Mouse (Mus musculus): ENCODE results near the gene Ryr3. TPM values are rescaled to one million over a fixed set of nuclear protein-coding genes. Genes with fewer than 3 reads are reported as not detected.
"Not testable (repeated sequence)": the region's sequence is repeated elsewhere in the genome, so short reads cannot be mapped to it uniquely, and the experiment has no call there.

The Ryr3 gene
- total and polyA plus RNA-seq, 3 experiments, result 0.33 TPM; not detected in 2

DNA sequence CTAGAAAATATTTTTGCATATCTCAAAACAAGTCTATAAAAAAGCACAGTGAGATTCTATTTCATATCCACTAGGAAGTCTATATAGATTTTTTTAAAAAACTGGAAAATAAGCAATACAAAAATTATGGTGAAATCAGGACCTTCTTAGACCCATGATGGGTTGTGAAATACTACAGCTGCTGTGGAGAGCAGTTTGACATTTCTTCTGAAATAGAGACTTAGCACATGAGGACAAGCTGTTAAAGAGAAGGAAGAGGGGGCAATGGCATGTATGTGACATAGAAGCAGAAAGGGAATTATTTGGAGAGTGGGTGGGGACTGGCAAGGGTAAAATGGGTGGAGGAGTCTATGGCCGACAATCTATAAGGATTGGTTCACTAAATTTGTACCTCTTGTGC is 124.1 kb downstream of the Ryr3 start:
- TF ChIP-seq POLR2AphosphoS5 (IDR thresholded peaks at IDR 0.05; ENCODE audit: insufficient replicate concordance, low read depth, low read length), result no peak
- no peak for DNase-seq (ENCODE audit: low spot score)
- no peak overlapping the region for H3K4me3 ChIP-seq (ENCODE audit: low read depth, low read length)
- no peaks in the 10 kb centered on the region for H3K27me3 ChIP-seq (ENCODE audit: insufficient read depth, low read length)
- ATAC-seq (ENCODE audit: extremely low read depth, insufficient number of reproducible peaks, low FRiP score, poor library complexity, severe bottlenecking), result no peak
- no peaks in the 10 kb centered on the region for H3K4me1 ChIP-seq (ENCODE audit: insufficient read depth, low read depth, low read length)
- no peaks in the 10 kb centered on the region for H3K36me3 ChIP-seq (replicated peaks)
- H3K9me3 ChIP-seq (replicated peaks), result peaks cover 11% of the 10 kb centered on the region

GRCm38 (mm10) chr2:113091316-113091715 is 125.6 kb downstream of the Ryr3 start:
- H3K4me1 ChIP-seq (ENCODE audit: insufficient read depth, low read depth, low read length); DNase-seq (ENCODE audit: low spot score); ATAC-seq (ENCODE audit: extremely low read depth, insufficient number of reproducible peaks, low FRiP score, poor library complexity, severe bottlenecking); H3K27me3 ChIP-seq (ENCODE audit: insufficient read depth, low read length); H3K4me3 ChIP-seq (ENCODE audit: low read depth, low read length); H3K36me3 ChIP-seq (replicated peaks): not testable (repeated sequence)
- peaks cover 11% of the 10 kb centered on the region for H3K9me3 ChIP-seq (replicated peaks)

- Histone ChIP-seq H3K4me1 (ENCODE audit: insufficient read depth, low read depth, low read length) (no peaks in the 10 kb centered on the region), H3K36me3 (replicated peaks) (no peaks in the 10 kb centered on the region), H3K4me3 (ENCODE audit: low read depth, low read length) (no peak overlapping the region), H3K27me3 (ENCODE audit: insufficient read depth, low read length) (no peaks in the 10 kb centered on the region), H3K9me3 (replicated peaks) (peaks cover 5% of the 10 kb centered on the region; the same call in 1 of the 2 replicates)
- TF ChIP-seq GATA2 (IDR thresholded peaks at IDR 0.05; ENCODE audit: borderline replicate concordance, low read depth, low read length), result no peak
- TF ChIP-seq CTCF (IDR thresholded peaks at IDR 0.05; ENCODE audit: low read depth, low read length), result no peak
- TF ChIP-seq GATA1 (IDR thresholded peaks at IDR 0.05; ENCODE audit: borderline replicate concordance, low read length), result no peak
- no peak for TF ChIP-seq POLR2AphosphoS5 (IDR thresholded peaks at IDR 0.05; ENCODE audit: insufficient replicate concordance, low read depth, low read length)
- TF ChIP-seq TAL1 (conservative IDR thresholded peaks at IDR 0.05; ENCODE audit: low read depth, low read length), result no peak
- ATAC-seq (ENCODE audit: extremely low read depth, insufficient number of reproducible peaks, low FRiP score, poor library complexity, severe bottlenecking) (no peak), DNase-seq (ENCODE audit: low spot score) (no peak)
Measured at GRCm38 (mm10) chr2:113076396-113076795, 140.5 kb downstream of the Ryr3 start.

- no peak for TF ChIP-seq GATA2 (IDR thresholded peaks at IDR 0.05; ENCODE audit: borderline replicate concordance, low read depth, low read length)
- TF ChIP-seq GATA1 (IDR thresholded peaks at IDR 0.05; ENCODE audit: borderline replicate concordance, low read length), result no peak
- TF ChIP-seq POLR2AphosphoS5 (IDR thresholded peaks at IDR 0.05; ENCODE audit: insufficient replicate concordance, low read depth, low read length), result no peak
- no peak for TF ChIP-seq CTCF (IDR thresholded peaks at IDR 0.05; ENCODE audit: low read depth, low read length)
- no peak for TF ChIP-seq TAL1 (conservative IDR thresholded peaks at IDR 0.05; ENCODE audit: low read depth, low read length)
- DNase-seq (ENCODE audit: low spot score) (no peak), ATAC-seq (ENCODE audit: extremely low read depth, insufficient number of reproducible peaks, low FRiP score, poor library complexity, severe bottlenecking) (no peak)
- H3K4me3 ChIP-seq (ENCODE audit: low read depth, low read length), result no peak overlapping the region
- H3K36me3 ChIP-seq (replicated peaks), result no peaks in the 10 kb centered on the region
- peaks cover 22% of the 10 kb centered on the region for H3K9me3 ChIP-seq (replicated peaks)
- no peaks in the 10 kb centered on the region for H3K4me1 ChIP-seq (ENCODE audit: insufficient read depth, low read depth, low read length)
- no peaks in the 10 kb centered on the region for H3K27me3 ChIP-seq (ENCODE audit: insufficient read depth, low read length)
Measured at GRCm38 (mm10) chr2:113059367-113059766, 157.5 kb downstream of the Ryr3 start.

DNA sequence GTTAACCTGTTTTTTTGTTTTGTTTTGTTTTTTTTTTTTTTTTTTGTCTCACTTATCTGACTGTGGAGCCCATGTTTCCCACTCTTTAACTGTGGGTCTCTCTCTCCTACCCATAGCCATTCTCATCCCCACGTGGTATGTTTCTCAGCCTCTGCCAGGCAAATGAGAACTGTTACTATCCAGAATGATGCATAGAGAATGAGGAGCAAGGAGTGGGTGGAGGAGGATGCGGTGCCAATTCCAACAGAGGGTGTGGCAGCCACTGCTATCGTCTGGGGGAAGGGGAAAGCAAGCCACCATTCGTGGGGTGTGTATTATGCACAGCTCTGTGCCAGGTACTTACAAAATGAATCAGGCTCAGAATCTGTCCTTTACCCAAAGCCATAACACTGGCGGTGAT is 158.0 kb downstream of the Ryr3 start:
- ATAC-seq (ENCODE audit: extremely low read depth, insufficient number of reproducible peaks, low FRiP score, poor library complexity, severe bottlenecking) (no peak), DNase-seq (ENCODE audit: low spot score) (no peak)
- no peak overlapping the region for H3K4me3 ChIP-seq (ENCODE audit: low read depth, low read length)
- H3K4me1 ChIP-seq (ENCODE audit: insufficient read depth, low read depth, low read length), result no peaks in the 10 kb centered on the region
- no peaks in the 10 kb centered on the region for H3K27me3 ChIP-seq (ENCODE audit: insufficient read depth, low read length)
- peaks cover 22% of the 10 kb centered on the region for H3K9me3 ChIP-seq (replicated peaks)
- TF ChIP-seq GATA1 (IDR thresholded peaks at IDR 0.05; ENCODE audit: borderline replicate concordance, low read length) (no peak), POLR2AphosphoS5 (IDR thresholded peaks at IDR 0.05; ENCODE audit: insufficient replicate concordance, low read depth, low read length) (no peak), GATA2 (IDR thresholded peaks at IDR 0.05; ENCODE audit: borderline replicate concordance, low read depth, low read length) (no peak), TAL1 (conservative IDR thresholded peaks at IDR 0.05; ENCODE audit: low read depth, low read length) (no peak), CTCF (IDR thresholded peaks at IDR 0.05; ENCODE audit: low read depth, low read length) (no peak)
- no peaks in the 10 kb centered on the region for H3K36me3 ChIP-seq (replicated peaks)

DNA sequence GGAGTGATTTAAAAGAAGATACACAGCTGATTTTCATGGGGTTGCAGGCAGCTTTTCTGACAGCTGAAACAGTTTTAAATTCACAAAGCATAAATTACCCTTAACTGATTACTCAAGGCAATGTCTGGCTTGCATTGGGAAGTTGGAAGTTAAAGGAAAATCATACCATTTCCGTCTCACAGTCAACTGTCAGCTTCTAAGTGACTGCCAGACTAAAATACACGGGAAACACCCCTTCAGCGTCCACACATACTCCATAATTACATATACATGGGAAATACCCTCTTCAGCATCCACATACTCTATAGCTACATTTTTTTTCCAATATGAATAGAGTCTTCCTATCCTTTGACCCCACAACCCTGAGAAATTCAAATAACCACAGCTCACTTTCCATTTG is 158.8 kb downstream of the Ryr3 start:
- Histone ChIP-seq H3K36me3 (replicated peaks) (no peaks in the 10 kb centered on the region), H3K4me3 (ENCODE audit: low read depth, low read length) (no peak overlapping the region), H3K9me3 (replicated peaks) (peaks cover 22% of the 10 kb centered on the region), H3K27me3 (ENCODE audit: insufficient read depth, low read length) (no peaks in the 10 kb centered on the region), H3K4me1 (ENCODE audit: insufficient read depth, low read depth, low read length) (no peaks in the 10 kb centered on the region)
- ATAC-seq (ENCODE audit: extremely low read depth, insufficient number of reproducible peaks, low FRiP score, poor library complexity, severe bottlenecking), result no peak
- TF ChIP-seq TAL1 (conservative IDR thresholded peaks at IDR 0.05; ENCODE audit: low read depth, low read length), result no peak
- TF ChIP-seq GATA2 (IDR thresholded peaks at IDR 0.05; ENCODE audit: borderline replicate concordance, low read depth, low read length), result no peak
- TF ChIP-seq CTCF (IDR thresholded peaks at IDR 0.05; ENCODE audit: low read depth, low read length), result no peak
- no peak for TF ChIP-seq POLR2AphosphoS5 (IDR thresholded peaks at IDR 0.05; ENCODE audit: insufficient replicate concordance, low read depth, low read length)
- TF ChIP-seq GATA1 (IDR thresholded peaks at IDR 0.05; ENCODE audit: borderline replicate concordance, low read length), result no peak
- no peak for DNase-seq (ENCODE audit: low spot score)

DNA sequence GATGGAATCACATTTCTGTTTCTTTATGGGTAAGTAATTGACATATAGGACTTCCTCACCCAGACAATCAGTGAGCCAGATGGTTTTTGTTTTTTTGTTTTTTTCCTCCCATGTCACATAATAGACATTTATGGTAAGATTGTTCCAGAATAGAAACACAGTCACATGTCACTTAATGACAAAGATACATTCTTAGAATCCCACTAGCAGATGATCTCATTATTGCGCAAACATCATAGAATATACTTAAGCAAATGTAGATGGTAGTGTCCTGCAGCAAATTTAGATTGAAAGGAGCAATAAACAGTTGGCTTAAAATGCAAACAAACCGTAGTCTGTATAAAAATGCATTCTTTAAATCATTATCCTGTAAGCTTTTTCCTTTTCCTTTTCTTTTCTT is 161.3 kb downstream of the Ryr3 start:
- Histone ChIP-seq H3K36me3 (replicated peaks) (no peaks in the 10 kb centered on the region), H3K9me3 (replicated peaks) (peaks cover 20% of the 10 kb centered on the region), H3K27me3 (ENCODE audit: insufficient read depth, low read length) (no peaks in the 10 kb centered on the region), H3K4me3 (ENCODE audit: low read depth, low read length) (no peak overlapping the region), H3K4me1 (ENCODE audit: insufficient read depth, low read depth, low read length) (no peaks in the 10 kb centered on the region)
- ATAC-seq (ENCODE audit: extremely low read depth, insufficient number of reproducible peaks, low FRiP score, poor library complexity, severe bottlenecking) (no peak), DNase-seq (ENCODE audit: low spot score) (no peak)
- TF ChIP-seq CTCF (IDR thresholded peaks at IDR 0.05; ENCODE audit: low read depth, low read length), result no peak
- TF ChIP-seq GATA1 (IDR thresholded peaks at IDR 0.05; ENCODE audit: borderline replicate concordance, low read length), result no peak
- TF ChIP-seq GATA2 (IDR thresholded peaks at IDR 0.05; ENCODE audit: borderline replicate concordance, low read depth, low read length), result no peak
- no peak for TF ChIP-seq TAL1 (conservative IDR thresholded peaks at IDR 0.05; ENCODE audit: low read depth, low read length)
- no peak for TF ChIP-seq POLR2AphosphoS5 (IDR thresholded peaks at IDR 0.05; ENCODE audit: insufficient replicate concordance, low read depth, low read length)

Measured in G1E (cell line).